Mouse (Mus musculus) testis, postnatal 14 days (tissue): ENCODE results near the gene Gm20388.
A peak's percentile ranks its signal among the peaks of the same experiment; 100 is the strongest.

ENCODE experiments used
- DNase-seq: peaks from one replicate; pipeline ENCODE4 v3.0.0; 2021; ENCODE audit warnings: low spot score

The Gm20388 gene

GRCm38 (mm10) chr8:122144729-122145311 is 2234.2 kb downstream of the Gm20388 start:
- no peak for DNase-seq

- no peak for DNase-seq
Observed at GRCm38 (mm10) chr8:122149045-122149444, 2238.4 kb downstream of the Gm20388 start.

DNA sequence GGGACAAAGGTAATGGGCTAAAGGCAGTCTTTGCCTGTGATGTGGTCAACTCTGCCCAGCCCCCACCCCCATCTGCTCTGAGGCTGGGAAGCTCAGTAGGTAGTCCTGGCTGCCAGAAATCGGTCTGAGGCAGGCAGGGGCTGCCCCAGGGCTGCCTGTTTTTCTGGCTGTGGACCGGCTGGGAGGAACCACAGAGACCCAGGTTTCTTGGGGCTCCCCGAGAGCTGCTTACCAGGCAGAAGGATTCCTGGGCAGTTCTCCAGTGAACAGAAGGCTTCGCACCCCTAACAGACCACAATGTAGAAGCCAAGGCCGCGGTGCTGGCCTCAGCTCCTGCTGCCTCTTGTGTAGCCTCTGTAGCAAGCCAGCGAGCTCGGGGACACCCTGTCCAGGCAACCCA is 2239.0 kb downstream of the Gm20388 start:
- DNase-seq: no peak

- no peak for DNase-seq
Observed at GRCm38 (mm10) chr8:122151541-122151940, 2240.9 kb downstream of the Gm20388 start.

DNA sequence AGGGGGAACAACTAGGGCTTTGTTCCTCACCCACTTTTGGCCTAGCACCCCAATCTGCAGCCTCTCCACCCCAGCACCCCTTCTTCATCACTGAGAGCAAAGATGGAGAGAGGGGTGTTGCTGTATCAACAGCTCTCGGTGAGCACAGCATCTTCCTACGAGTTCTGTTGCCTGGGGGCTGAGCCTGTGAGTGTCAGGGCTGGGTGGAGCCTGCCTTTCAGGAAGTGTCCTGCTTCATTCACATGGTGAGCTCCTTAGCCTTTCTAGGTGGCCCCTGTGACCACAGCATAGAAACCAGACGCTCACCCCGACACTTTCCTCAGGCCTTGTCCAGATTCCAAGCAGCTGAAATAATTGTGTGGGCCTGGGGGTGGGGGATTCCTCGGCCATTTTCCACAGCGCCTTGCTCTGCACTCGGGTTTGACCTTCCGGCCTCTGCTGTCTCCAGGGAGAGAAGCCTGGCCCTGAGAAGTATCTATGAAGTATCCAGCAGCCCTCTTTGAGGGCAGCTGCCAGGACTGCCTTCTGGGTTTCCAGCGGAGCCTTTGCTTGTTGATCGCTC is 2244.5 kb downstream of the Gm20388 start:
- no peak for DNase-seq

DNA sequence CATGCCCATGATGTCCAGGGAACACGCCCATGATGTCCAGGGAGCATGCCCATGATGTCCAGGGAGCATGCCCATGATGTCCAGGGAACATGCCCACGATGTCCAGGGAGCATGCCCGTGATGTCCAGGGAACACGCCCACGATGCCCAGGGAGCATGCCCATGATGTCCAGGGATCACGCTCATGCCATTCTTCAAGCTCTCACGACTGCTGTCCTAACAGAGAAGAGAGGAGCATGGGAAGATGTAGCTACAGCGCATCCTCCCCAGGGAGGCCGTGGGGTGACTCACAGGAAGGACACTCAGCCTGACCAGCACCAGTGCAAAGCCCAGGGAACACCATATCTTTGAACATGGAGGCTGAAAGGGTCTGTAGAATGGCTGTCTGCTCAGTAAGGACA is 2245.3 kb downstream of the Gm20388 start:
- DNase-seq: no peak

GRCm38 (mm10) chr8:122157689-122158088 is 2247.0 kb downstream of the Gm20388 start:
- no peak for DNase-seq

- DNase-seq: no peak
Observed at GRCm38 (mm10) chr8:122160165-122160564, 2249.5 kb downstream of the Gm20388 start.

GRCm38 (mm10) chr8:122162992-122163391 is 2252.4 kb downstream of the Gm20388 start:
- peak; percentile 50 for DNase-seq

- no peak for DNase-seq
Observed at GRCm38 (mm10) chr8:122167204-122167860, 2256.7 kb downstream of the Gm20388 start.

DNA sequence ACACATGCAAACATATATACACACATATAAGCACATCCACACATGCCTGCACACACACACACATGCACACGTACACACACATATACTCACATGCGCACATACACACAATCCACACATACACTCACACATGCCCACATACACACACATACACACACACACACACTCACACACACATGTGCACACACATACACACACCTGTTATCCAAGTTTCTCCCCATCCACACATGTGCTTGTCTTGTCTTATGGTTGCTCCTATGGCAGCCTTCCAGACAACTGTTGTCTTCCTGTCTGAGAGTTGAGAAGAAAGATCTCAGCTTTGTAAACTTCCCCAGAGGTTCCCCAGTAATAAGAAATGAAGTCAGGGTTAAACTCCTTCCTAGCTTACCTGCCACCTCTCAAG is 2258.8 kb downstream of the Gm20388 start:
- no peak for DNase-seq

GRCm38 (mm10) chr8:122171823-122172222 is 2261.2 kb downstream of the Gm20388 start:
- DNase-seq: no peak

DNA sequence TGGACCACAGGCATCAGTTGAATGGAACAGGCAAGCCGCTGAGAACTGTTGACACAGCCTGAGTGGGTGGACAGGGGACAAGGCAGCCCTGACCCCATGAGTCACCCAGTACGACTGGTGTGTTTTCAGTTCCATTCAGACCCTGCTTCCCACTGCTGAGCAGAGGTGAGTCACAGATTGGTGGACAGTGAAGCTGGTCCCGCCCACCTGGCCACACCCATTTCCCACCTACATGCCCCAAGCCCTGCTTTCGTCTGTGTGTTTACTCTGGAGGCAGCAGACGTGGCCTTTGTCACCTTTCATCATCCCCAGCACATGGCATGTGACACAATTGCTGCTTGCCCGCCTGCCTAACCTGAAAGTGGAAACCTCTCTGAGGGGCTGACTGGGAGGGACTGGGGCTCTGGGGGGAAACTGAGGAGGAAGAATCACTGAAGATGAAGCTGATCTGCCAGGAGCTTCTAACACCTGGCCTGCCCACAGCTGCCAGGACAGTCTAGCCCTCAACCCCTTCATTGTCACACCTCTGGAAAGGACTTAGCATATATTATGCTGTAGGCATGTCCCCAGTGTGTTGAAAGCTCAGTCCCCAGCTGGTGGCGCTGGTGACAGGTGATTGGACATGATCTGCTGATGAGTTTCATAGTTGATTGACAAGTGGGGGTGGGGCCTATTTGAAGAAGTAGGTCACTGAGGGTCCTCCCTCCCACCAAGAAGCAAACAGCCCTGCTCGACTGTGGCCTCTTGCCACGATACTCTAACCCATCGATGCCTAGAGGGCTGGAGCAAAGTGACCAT is 2263.7 kb downstream of the Gm20388 start:
- DNase-seq: no peak

- no peak for DNase-seq
Observed at GRCm38 (mm10) chr8:122178392-122178890, 2267.8 kb downstream of the Gm20388 start.

DNA sequence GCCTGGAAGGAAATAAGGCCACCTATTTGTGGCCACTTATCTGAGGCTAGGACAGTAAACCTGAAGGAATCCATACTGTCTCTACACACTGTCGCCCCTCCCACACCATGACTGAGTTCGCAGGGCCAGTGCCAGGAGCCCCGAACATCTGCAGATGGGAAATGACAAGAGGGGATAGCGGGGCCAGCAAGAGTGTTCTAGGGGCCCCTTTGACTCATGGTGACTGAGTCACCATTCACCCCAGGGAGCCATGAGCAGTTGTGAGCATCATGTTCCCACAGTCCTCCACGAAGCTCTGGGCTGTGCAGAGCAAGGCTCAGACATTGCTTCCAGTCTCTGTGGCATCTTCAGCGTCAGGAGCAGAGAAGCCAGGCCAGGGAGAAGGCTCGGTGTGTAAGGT is 2268.7 kb downstream of the Gm20388 start:
- no peak for DNase-seq

DNA sequence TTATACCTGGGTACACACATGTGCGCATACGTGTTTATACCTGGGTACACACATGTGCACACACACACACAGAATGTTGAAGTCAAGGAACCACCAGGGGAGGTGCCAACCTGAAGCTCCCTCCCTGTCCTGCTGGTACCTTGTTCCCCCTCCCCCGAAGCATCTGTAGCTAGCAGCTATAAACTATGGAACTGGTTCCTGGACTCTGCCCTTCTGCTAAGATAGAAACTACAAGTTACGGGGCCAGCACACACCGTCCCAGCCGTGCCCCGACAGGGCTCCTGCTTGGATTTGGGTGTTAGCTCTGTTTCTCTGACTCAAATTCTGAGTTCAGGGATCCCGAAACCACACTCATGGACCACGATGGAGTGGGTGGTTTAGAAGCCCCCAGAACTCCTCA is 2269.5 kb downstream of the Gm20388 start:
- DNase-seq: no peak

DNA sequence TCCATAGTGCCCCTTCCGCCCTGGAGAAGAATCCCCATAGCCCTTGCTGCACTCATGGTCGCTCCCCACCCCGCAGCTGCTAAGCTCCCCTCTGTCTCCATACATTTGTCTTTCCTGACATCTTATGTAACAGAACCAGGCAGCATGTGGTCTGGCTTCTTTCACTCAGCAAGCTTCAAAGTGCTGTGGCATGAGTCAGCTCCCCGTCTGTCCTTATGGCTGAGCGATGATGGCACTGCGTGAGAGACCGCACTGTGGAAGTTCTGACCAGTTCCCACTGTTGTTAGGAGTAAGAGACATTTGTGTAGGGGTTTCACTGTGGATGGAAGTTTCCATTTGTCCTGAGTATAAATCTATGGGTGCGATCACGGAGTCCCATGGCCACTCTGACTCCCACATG is 2270.8 kb downstream of the Gm20388 start:
- DNase-seq: no peak

DNA sequence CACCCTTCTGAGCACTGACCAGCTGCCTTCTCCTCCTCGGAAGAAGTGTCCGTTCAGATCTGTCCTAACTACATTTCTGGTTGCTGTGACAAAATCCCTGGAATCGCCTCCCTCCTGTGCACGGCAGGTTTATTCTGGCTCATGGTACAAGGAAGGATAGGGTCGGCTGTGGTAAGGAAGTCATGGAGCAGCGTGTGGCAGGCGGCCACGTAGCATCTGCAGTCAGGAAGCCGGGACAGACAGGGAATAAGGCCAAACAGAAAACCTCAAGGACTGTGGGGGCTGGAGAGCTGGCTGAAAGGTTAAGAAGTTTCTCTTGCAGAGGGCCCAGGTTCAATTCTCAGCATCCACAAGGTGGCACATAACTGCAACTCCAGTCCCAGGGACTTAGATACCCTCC is 2271.3 kb downstream of the Gm20388 start:
- DNase-seq: no peak

GRCm38 (mm10) chr8:122186363-122186974 is 2275.8 kb downstream of the Gm20388 start:
- DNase-seq: no peak

DNA sequence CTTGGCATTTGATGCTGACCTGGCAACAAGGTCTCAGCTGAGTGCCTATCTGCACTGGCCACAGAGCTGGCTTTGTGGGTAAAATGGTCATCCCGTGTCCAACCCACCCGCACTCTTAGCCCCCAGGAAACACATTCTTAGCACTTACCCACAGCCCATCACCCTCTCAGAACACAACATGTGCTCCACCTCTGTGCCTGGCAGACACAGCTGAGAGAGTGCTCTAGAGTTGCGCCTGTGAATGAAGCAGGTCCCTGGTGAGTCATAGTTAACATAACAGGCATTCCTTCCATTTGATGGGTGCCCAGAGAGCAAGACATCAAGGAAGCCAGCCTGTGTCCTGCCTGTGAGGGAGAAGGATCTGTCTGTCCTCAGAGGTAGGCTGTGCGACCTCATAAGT is 2276.6 kb downstream of the Gm20388 start:
- no peak for DNase-seq

DNA sequence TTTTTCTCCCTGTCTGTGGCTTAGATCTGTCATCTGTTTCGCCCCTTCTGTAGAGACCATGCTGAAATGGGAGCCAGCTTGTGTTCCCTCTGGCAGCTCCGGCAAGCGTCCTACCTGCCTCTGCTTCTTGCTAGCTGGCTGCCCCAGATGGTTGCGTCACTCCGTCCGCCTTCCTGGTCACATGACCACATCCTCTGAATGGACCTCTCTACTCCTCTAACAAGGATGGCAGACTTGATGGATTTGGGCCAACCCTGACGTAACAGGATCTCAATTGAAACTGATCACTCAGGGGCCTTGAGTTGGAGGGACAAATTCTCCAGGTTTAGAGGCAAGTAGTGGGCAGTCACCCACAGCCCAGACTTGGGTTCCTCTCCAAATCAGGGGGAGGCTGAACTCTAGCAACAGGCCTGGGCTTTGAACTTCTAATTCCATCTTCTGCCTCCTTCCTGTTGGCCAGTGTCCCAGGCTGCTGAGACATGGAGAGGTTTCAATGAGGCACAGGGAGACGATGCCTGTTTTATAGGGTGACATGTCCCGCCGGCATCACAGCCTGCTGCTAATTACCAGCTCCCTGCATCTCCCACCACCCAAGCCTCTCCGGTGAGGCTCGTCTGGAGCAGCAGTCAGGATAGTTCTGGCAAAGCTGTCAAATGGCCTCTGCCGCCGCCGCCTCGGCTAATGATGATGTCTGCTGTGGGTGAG is 2279.9 kb downstream of the Gm20388 start:
- no peak for DNase-seq

DNA sequence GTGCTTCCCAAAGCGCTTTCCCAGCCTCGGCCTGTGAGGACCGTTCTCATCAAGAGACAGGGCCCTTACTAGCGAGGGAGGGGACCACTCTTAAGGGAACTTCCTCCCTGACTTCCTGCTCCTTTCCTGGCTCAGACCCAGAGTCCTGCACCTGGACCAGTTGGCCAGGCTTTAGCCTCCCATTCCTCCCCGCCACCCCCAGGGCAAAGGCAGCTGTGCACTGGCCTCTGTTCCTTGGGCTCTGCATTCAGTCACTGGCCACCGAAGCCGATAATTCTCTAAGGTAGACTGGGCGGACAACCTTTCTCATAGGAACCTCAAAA is 2280.4 kb downstream of the Gm20388 start:
- no peak for DNase-seq
